Mouse (Mus musculus) CH12.LX (cell line): ENCODE measurements around the gene Smim15. TPM values are rescaled to one million over a fixed set of nuclear protein-coding genes. Genes with fewer than 3 reads are reported as not detected.

ENCODE experiments used
- DNase-seq: peaks from one replicate; pipeline ENCODE4 v3.0.0-alpha.2; 2013; ENCODE audit errors: extremely low read depth
- H3K27ac ChIP-seq: 2 replicates; pipeline ENCODE4 v1.5.1; 2012; ENCODE audit warnings: low read depth, mild to moderate bottlenecking, control low read depth, moderate library complexity; ENCODE audit not compliant: insufficient read depth
- H3K27me3 ChIP-seq: replicated peaks from 2 replicates; pipeline ENCODE3; 2012; ENCODE audit warnings: inconsistent platforms
- H3K36me3 ChIP-seq, 2 experiments: replicated peaks in 1 of 2; 2 replicates each; pipeline versions ENCODE3 to v1.6.1; 2012; ENCODE audit warnings: inconsistent platforms in 1 of 2, low read length in 1 of 2, mild to moderate bottlenecking in 1 of 2, mixed read lengths in 1 of 2, moderate library complexity in 1 of 2; ENCODE audit not compliant: control insufficient read depth in 1 of 2, insufficient read depth in 1 of 2
- H3K4me1 ChIP-seq, 2 experiments: 2 replicates each; pipeline ENCODE4 v1.6.1; 2012; ENCODE audit warnings: inconsistent platforms in 1 of 2, moderate library complexity in 1 of 2; ENCODE audit not compliant: insufficient read depth in 2 of 2, control insufficient read depth in 1 of 2
- H3K4me2 ChIP-seq: 2 replicates; pipeline ENCODE4 v1.6.1; 2012; ENCODE audit warnings: low read depth, mild to moderate bottlenecking, control low read depth; ENCODE audit not compliant: poor library complexity, insufficient read depth, severe bottlenecking
- H3K4me3 ChIP-seq, 3 experiments: fragments of 150-350 bp in 1 of 3; sonication (generic) in 1 of 3; replicated peaks in 1 of 3; 2 replicates each; pipeline versions ENCODE3 to v1.5.1; 2011 to 2012; ENCODE audit warnings: low read depth in 2 of 3, low read length in 2 of 3, mild to moderate bottlenecking in 2 of 3, moderate library complexity in 2 of 3, control low read depth in 1 of 3, improper control_type of control experiment in 1 of 3, inconsistent platforms in 1 of 3, mixed read lengths in 1 of 3; ENCODE audit not compliant: poor library complexity in 1 of 3
- H3K79me2 ChIP-seq: replicated peaks from 2 replicates; pipeline ENCODE4 v1.6.1; 2012; ENCODE audit warnings: mild to moderate bottlenecking, moderate library complexity; ENCODE audit not compliant: control insufficient read depth, poor library complexity, insufficient read depth, severe bottlenecking; ENCODE audit errors: extremely low read depth
- H3K9ac ChIP-seq: 2 replicates; pipeline ENCODE4 v1.6.1; 2012; ENCODE audit warnings: low read depth, mild to moderate bottlenecking, control low read depth, moderate library complexity; ENCODE audit not compliant: insufficient read depth
- H3K9me3 ChIP-seq: replicated peaks from 2 replicates; pipeline ENCODE3; 2012; ENCODE audit warnings: low read length, inconsistent platforms, mixed read lengths
- CHD2 ChIP-seq: IDR thresholded peaks from 2 replicates; pipeline ENCODE4 v1.6.1; 2011; ENCODE audit warnings: low read length, improper control_type of control experiment
- ELF1 ChIP-seq: IDR thresholded peaks from 2 replicates; pipeline ENCODE4 v1.6.1; 2014; ENCODE audit warnings: low read depth, mild to moderate bottlenecking, inconsistent platforms, low read length, improper control_type of control experiment
- EP300 ChIP-seq: IDR thresholded peaks from 2 replicates; pipeline ENCODE4 v1.6.1; 2011; ENCODE audit warnings: low read length, improper control_type of control experiment
- JUN ChIP-seq: IDR thresholded peaks from 2 replicates; pipeline ENCODE4 v1.6.1; 2011; ENCODE audit warnings: low read depth, mild to moderate bottlenecking, low read length, improper control_type of control experiment, moderate library complexity; ENCODE audit not compliant: insufficient read depth
- MAFK ChIP-seq: IDR thresholded peaks from 2 replicates; pipeline ENCODE4 v1.6.1; 2011; ENCODE audit warnings: low read length, improper control_type of control experiment; ENCODE audit not compliant: insufficient replicate concordance
- MYC ChIP-seq: IDR thresholded peaks from 2 replicates; pipeline ENCODE4 v1.6.1; 2011; ENCODE audit warnings: low read depth, mild to moderate bottlenecking, improper control_type of control experiment, low read length
- NELFE ChIP-seq: IDR thresholded peaks from 2 replicates; pipeline ENCODE4 v1.6.1; 2011; ENCODE audit warnings: low read depth, low read length, improper control_type of control experiment
- NRF1 ChIP-seq: IDR thresholded peaks from 2 replicates; pipeline ENCODE4 v1.6.1; 2014; ENCODE audit warnings: low read depth, mild to moderate bottlenecking, inconsistent platforms, low read length, improper control_type of control experiment, moderate library complexity
- PAX5 ChIP-seq: IDR thresholded peaks from 2 replicates; pipeline ENCODE4 v1.6.1; 2012; ENCODE audit warnings: low read length, inconsistent platforms, mixed read lengths
- POLR2A ChIP-seq: IDR thresholded peaks from 2 replicates; pipeline ENCODE4 v1.6.1; 2011; ENCODE audit warnings: low read depth, mild to moderate bottlenecking, improper control_type of control experiment, low read length
- RAD21 ChIP-seq: IDR thresholded peaks from 2 replicates; pipeline ENCODE4 v1.6.1; 2011; ENCODE audit warnings: low read depth, mild to moderate bottlenecking, low read length, improper control_type of control experiment, moderate library complexity
- SIN3A ChIP-seq: IDR thresholded peaks from 2 replicates; pipeline ENCODE4 v1.6.1; 2012; ENCODE audit warnings: low read length, improper control_type of control experiment, inconsistent platforms
- SMC3 ChIP-seq: IDR thresholded peaks from 2 replicates; pipeline ENCODE4 v1.6.1; 2011; ENCODE audit warnings: low read depth, low read length, improper control_type of control experiment
- TBP ChIP-seq: conservative IDR thresholded peaks from 2 replicates; pipeline ENCODE4 v1.6.1; 2011; ENCODE audit warnings: low read depth, low read length, improper control_type of control experiment
- TCF12 ChIP-seq: IDR thresholded peaks from 2 replicates; pipeline ENCODE4 v1.6.1; 2014; ENCODE audit warnings: low read depth, mild to moderate bottlenecking, inconsistent platforms, low read length, improper control_type of control experiment
- dilution Hi-C: fragments of 300-500 bp; cut with MboI; formaldehyde crosslinking; loops from 2 replicates; pipeline ENCODE4 v1.14.3; 2020; ENCODE audit warnings: low sequenced_read_pairs; ENCODE audit not compliant: extremely low pct_unique_long_range_greater_than_20kb, extremely low pct_ligation_motif_present
- in situ Hi-C: fragments of 300-500 bp; cut with MboI; formaldehyde crosslinking; loops from 3 replicates; pipeline ENCODE4 v1.14.3; 2019; ENCODE audit warnings: low sequenced_read_pairs, low pct_ligation_motif_present, low pct_unique_long_range_greater_than_20kb, mixed read lengths
- polyA plus RNA-seq: library from polyadenylated mRNA; unstranded; fragments of >175 nt; gene quantifications from 2 replicates; pipeline ENCODE4 v1.2.1, GENCODE M21; 2012; ENCODE audit warnings: low read depth; ENCODE audit not compliant: insufficient read length
- total RNA-seq, 2 experiments: library from RNA; depleted of rRNA; stranded (reverse); fragments of 300-350 nt in 1 of 2; fragments of >200 nt in 1 of 2; gene quantifications; 2 replicates each; pipeline ENCODE4 v1.2.3; 2012 to 2014

Gene Smim15
- total and polyA plus RNA-seq, 3 experiments = 32.8 to 114 (median 62.8) TPM

DNA sequence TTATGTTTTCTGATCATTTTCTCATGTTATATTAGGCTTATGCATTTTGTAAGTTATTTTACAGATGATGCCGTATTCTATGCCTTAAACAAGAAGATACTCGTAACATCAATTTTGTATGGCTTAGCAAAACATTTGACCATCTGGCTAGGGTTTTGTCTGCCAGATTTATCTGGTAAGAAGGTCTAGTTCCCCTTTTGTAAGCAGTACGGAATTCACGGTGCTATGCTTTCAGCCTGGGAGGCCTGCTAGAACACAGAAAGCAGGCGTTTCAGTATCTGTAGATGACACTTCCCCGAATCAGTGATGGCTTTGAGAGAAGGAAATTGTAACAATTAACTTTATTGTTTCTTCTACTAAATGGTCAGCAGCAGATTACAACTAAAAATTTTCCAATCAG lies 33.2 kb downstream of the Smim15 start (continued):
- TF ChIP-seq TBP = no peak; the same call in 1 of the 2 replicates
- 0 out of 2 replicates have a peak, but pooled peaks have one; percentile 37 for TF ChIP-seq MAFK
- TF ChIP-seq SMC3 = no peak
- TF ChIP-seq POLR2A = no peak
- no peak for TF ChIP-seq JUN
- TF ChIP-seq NELFE = no peak
- TF ChIP-seq PAX5 = no peak
- TF ChIP-seq CHD2 = no peak
- TF ChIP-seq SIN3A = 0 out of 2 replicates have a peak, but pooled peaks have one; percentile 41
- TF ChIP-seq NRF1 = no peak
- peak; percentile 41; the same call in 1 of the 2 replicates for TF ChIP-seq TCF12
- TF ChIP-seq RAD21 = no peak; the same call in 1 of the 2 replicates

DNA sequence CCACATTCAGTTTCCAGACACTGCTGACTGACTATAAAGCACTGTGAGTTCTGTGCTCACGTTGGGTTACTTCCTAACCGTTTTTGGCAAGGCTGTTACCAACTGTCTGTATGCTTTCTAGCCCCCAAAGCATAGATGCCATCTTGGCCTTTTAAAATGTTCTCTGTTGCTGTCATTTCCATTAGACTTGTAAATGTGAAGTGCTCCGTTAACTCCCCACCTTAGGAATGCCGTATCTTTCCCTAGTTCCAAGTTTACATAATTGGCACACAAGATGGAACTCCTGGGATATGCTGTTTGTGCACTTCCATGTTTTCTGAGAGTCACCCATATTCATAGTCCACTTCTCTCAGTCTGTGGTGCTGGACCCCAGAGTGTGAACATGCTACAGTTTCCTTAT lies 33.7 kb downstream of the Smim15 start:
- DNase-seq = no peak
- peak overlapping the region; percentile 2 for H3K4me2 ChIP-seq
- peak overlapping the region; percentile 51 for H3K9ac ChIP-seq
- H3K4me1 ChIP-seq = peaks cover 6 to 45% of the 10 kb centered on the region in 2 experiments; a peak in 3 of 4 replicates
- dilution Hi-C loops (no loop called here), in situ Hi-C loops (no loop called here)
- no peak overlapping the region for H3K4me3 ChIP-seq
- H3K9me3 ChIP-seq = no peaks in the 10 kb centered on the region
- H3K27ac ChIP-seq = peak overlapping the region; percentile 67
- TF ChIP-seq EP300 = no peak
- TF ChIP-seq MYC = 0 out of 2 replicates have a peak, but pooled peaks have one; percentile 7
- no peaks in the 10 kb centered on the region for H3K79me2 ChIP-seq
- peaks cover 3 to 28% of the 10 kb centered on the region in 2 experiments for H3K36me3 ChIP-seq
- no peaks in the 10 kb centered on the region for H3K27me3 ChIP-seq

DNA sequence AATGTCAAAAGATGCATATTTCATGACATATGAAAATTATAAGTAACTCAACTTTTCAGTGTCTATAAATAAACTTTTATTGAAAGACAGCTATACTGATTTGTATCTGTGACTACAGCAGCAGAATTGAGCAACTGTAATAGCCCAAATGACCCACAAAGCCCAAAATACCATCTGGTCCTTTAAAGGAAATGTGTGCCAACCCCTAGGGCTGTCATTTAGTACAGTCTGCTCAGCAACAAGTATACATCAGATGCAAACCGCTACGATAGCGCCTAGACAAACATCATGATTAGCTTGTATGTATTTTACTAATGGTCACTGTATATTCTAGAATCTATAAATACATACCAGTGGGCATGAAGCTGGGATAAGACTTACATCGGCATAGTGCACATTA lies 39.8 kb downstream of the Smim15 start:
- H3K79me2 ChIP-seq = no peaks in the 10 kb centered on the region
- peaks cover 3 to 35% of the 10 kb centered on the region in 2 experiments for H3K36me3 ChIP-seq
- TF ChIP-seq ELF1 = no peak
- no peak for TF ChIP-seq JUN
- TF ChIP-seq, all 38 proteins: peak for 0
- in situ Hi-C loops (no loop called here), dilution Hi-C loops (no loop called here)
- no peak overlapping the region for H3K4me3 ChIP-seq
- DNase-seq = no peak
- peaks cover 9 to 42% of the 10 kb centered on the region in 2 experiments for H3K4me1 ChIP-seq
- H3K4me2 ChIP-seq = no peak overlapping the region
- no peak overlapping the region for H3K27ac ChIP-seq
- H3K9me3 ChIP-seq = no peaks in the 10 kb centered on the region
- no peaks in the 10 kb centered on the region for H3K27me3 ChIP-seq
- no peak overlapping the region for H3K9ac ChIP-seq
